Mouse (Mus musculus): ENCODE results near the gene Mymx. TPM values are rescaled to one million over a fixed set of nuclear protein-coding genes. Genes with fewer than 3 reads are reported as not detected.

The Mymx gene
- polyA plus RNA-seq, 1 experiment from 2014 or later = 0.49 TPM

- no peak overlapping the region for H3K4me3 ChIP-seq (ENCODE audit: low read length)
- H3K27ac ChIP-seq (ENCODE audit: low read length) = no peak overlapping the region
- no peaks in the 10 kb centered on the region for H3K9me3 ChIP-seq (replicated peaks; ENCODE audit: control insufficient read depth, low read length)
- H3K9ac ChIP-seq (ENCODE audit: low read length) = no peak overlapping the region
- ATAC-seq (replicated peaks; ENCODE audit: extremely low read depth, insufficient read depth, low FRiP score) = no peak
- 61% methylated on average over 4 of the region's 4 CpGs for WGBS
- no peak overlapping the region for H3K4me2 ChIP-seq (ENCODE audit: low read depth, low read length)
- H3K36me3 ChIP-seq (ENCODE audit: control insufficient read depth, insufficient read depth) = no peaks in the 10 kb centered on the region
- H3K4me1 ChIP-seq (ENCODE audit: control insufficient read depth, insufficient read depth, low read length) = peaks cover 10% of the 10 kb centered on the region
- H3K27me3 ChIP-seq (ENCODE audit: control insufficient read depth, insufficient read depth, low read length) = no peaks in the 10 kb centered on the region
These were observed 14.2 kb upstream of the Mymx start for GRCm38 (mm10) chr17:45616046-45616650.

- H3K27me3 ChIP-seq (ENCODE audit: control insufficient read depth, insufficient read depth, low read length) = no peaks in the 10 kb centered on the region
- no peak overlapping the region for H3K4me2 ChIP-seq (ENCODE audit: low read depth, low read length)
- H3K4me1 ChIP-seq (ENCODE audit: control insufficient read depth, insufficient read depth, low read length) = peaks cover 10% of the 10 kb centered on the region
- ATAC-seq (replicated peaks; ENCODE audit: extremely low read depth, insufficient read depth, low FRiP score) = no peak
- WGBS = 72% methylated on average over 7 of the region's 7 CpGs
- H3K36me3 ChIP-seq (ENCODE audit: control insufficient read depth, insufficient read depth) = no peaks in the 10 kb centered on the region
- no peak overlapping the region for H3K4me3 ChIP-seq (ENCODE audit: low read length)
- no peak overlapping the region for H3K9ac ChIP-seq (ENCODE audit: low read length)
- no peak overlapping the region for H3K27ac ChIP-seq (ENCODE audit: low read length)
- no peaks in the 10 kb centered on the region for H3K9me3 ChIP-seq (replicated peaks; ENCODE audit: control insufficient read depth, low read length)
These were observed 11.0 kb upstream of the Mymx start for GRCm38 (mm10) chr17:45612921-45613320.

GRCm38 (mm10) chr17:45612008-45612407, 10.1 kb upstream of the Mymx start:
- H3K4me2 ChIP-seq (ENCODE audit: low read depth, low read length) = no peak overlapping the region
- H3K4me1 ChIP-seq (ENCODE audit: control insufficient read depth, insufficient read depth, low read length) = peaks cover 10% of the 10 kb centered on the region
- peaks cover 3% of the 10 kb centered on the region; the same call in 1 of the 2 replicates for H3K9me3 ChIP-seq (replicated peaks; ENCODE audit: control insufficient read depth, low read length)
- H3K27ac ChIP-seq (ENCODE audit: low read length) = no peak overlapping the region
- H3K27me3 ChIP-seq (ENCODE audit: control insufficient read depth, insufficient read depth, low read length) = no peaks in the 10 kb centered on the region
- H3K9ac ChIP-seq (ENCODE audit: low read length) = no peak overlapping the region
- no peaks in the 10 kb centered on the region for H3K36me3 ChIP-seq (ENCODE audit: control insufficient read depth, insufficient read depth)
- ATAC-seq (replicated peaks; ENCODE audit: extremely low read depth, insufficient read depth, low FRiP score) = no peak
- H3K4me3 ChIP-seq (ENCODE audit: low read length) = no peak overlapping the region
- 66% methylated on average over 8 of the region's 8 CpGs for WGBS

- WGBS = 27% methylated on average over 5 of the region's 5 CpGs
- Histone ChIP-seq H3K27ac (ENCODE audit: low read length) (peak overlapping the region; percentile 77), H3K9me3 (replicated peaks; ENCODE audit: control insufficient read depth, low read length) (peaks cover 3% of the 10 kb centered on the region; the same call in 1 of the 2 replicates), H3K4me1 (ENCODE audit: control insufficient read depth, insufficient read depth, low read length) (peaks cover 10% of the 10 kb centered on the region), H3K9ac (ENCODE audit: low read length) (0 out of 2 replicates have a peak overlapping the region, but pooled peaks have one; percentile 5), H3K36me3 (ENCODE audit: control insufficient read depth, insufficient read depth) (no peaks in the 10 kb centered on the region), H3K4me3 (ENCODE audit: low read length) (no peak overlapping the region), H3K27me3 (ENCODE audit: control insufficient read depth, insufficient read depth, low read length) (no peaks in the 10 kb centered on the region), H3K4me2 (ENCODE audit: low read depth, low read length) (peak overlapping the region; percentile 32; the same call in 1 of the 2 replicates)
- peak; percentile 75 for ATAC-seq (replicated peaks; ENCODE audit: extremely low read depth, insufficient read depth, low FRiP score)
These were observed 8.4 kb upstream of the Mymx start for GRCm38 (mm10) chr17:45610144-45610866.

- no peak for ATAC-seq (replicated peaks; ENCODE audit: extremely low read depth, insufficient read depth, low FRiP score)
- Histone ChIP-seq H3K4me1 (ENCODE audit: control insufficient read depth, insufficient read depth, low read length) (peaks cover 10% of the 10 kb centered on the region), H3K27me3 (ENCODE audit: control insufficient read depth, insufficient read depth, low read length) (no peaks in the 10 kb centered on the region), H3K27ac (ENCODE audit: low read length) (no peak overlapping the region), H3K9ac (ENCODE audit: low read length) (no peak overlapping the region), H3K36me3 (ENCODE audit: control insufficient read depth, insufficient read depth) (no peaks in the 10 kb centered on the region), H3K9me3 (replicated peaks; ENCODE audit: control insufficient read depth, low read length) (peaks cover 3% of the 10 kb centered on the region; the same call in 1 of the 2 replicates), H3K4me2 (ENCODE audit: low read depth, low read length) (no peak overlapping the region), H3K4me3 (ENCODE audit: low read length) (no peak overlapping the region)
- 85% methylated on average over 4 of the region's 4 CpGs for WGBS
These were observed 6.5 kb upstream of the Mymx start for GRCm38 (mm10) chr17:45608396-45608795.

- Histone ChIP-seq H3K27me3 (ENCODE audit: control insufficient read depth, insufficient read depth, low read length) (no peaks in the 10 kb centered on the region), H3K9ac (ENCODE audit: low read length) (no peak overlapping the region), H3K4me2 (ENCODE audit: low read depth, low read length) (no peak overlapping the region), H3K4me3 (ENCODE audit: low read length) (no peak overlapping the region), H3K9me3 (replicated peaks; ENCODE audit: control insufficient read depth, low read length) (peaks cover 3% of the 10 kb centered on the region; the same call in 1 of the 2 replicates), H3K4me1 (ENCODE audit: control insufficient read depth, insufficient read depth, low read length) (peaks cover 10% of the 10 kb centered on the region), H3K27ac (ENCODE audit: low read length) (no peak overlapping the region), H3K36me3 (ENCODE audit: control insufficient read depth, insufficient read depth) (no peaks in the 10 kb centered on the region)
- no peak for ATAC-seq (replicated peaks; ENCODE audit: extremely low read depth, insufficient read depth, low FRiP score)
- WGBS = 76% methylated on average over 15 of the region's 15 CpGs
These were observed 5.3 kb upstream of the Mymx start for GRCm38 (mm10) chr17:45606992-45607879.

GRCm38 (mm10) chr17:45602984-45603383, 1.1 kb upstream of the Mymx start:
- no peak for ATAC-seq (replicated peaks; ENCODE audit: extremely low read depth, insufficient read depth, low FRiP score)
- H3K4me1 ChIP-seq (ENCODE audit: control insufficient read depth, insufficient read depth, low read length) = peaks cover 14% of the 10 kb centered on the region
- 83% methylated on average over 3 of the region's 3 CpGs for WGBS
- H3K9me3 ChIP-seq (replicated peaks; ENCODE audit: control insufficient read depth, low read length) = peaks cover 3% of the 10 kb centered on the region; the same call in 1 of the 2 replicates
- no peaks in the 10 kb centered on the region; the same call in 1 of the 2 replicates for H3K27me3 ChIP-seq (ENCODE audit: control insufficient read depth, insufficient read depth, low read length)
- no peak overlapping the region for H3K27ac ChIP-seq (ENCODE audit: low read length)
- H3K4me3 ChIP-seq (ENCODE audit: low read length) = no peak overlapping the region
- no peaks in the 10 kb centered on the region for H3K36me3 ChIP-seq (ENCODE audit: control insufficient read depth, insufficient read depth)
- H3K4me2 ChIP-seq (ENCODE audit: low read depth, low read length) = no peak overlapping the region
- no peak overlapping the region for H3K9ac ChIP-seq (ENCODE audit: low read length)

GRCm38 (mm10) chr17:45601325-45601724, 577 bp downstream of the Mymx start:
- Histone ChIP-seq H3K4me3 (ENCODE audit: low read length) (no peak overlapping the region), H3K27me3 (ENCODE audit: control insufficient read depth, insufficient read depth, low read length) (no peaks in the 10 kb centered on the region; the same call in 1 of the 2 replicates), H3K4me1 (ENCODE audit: control insufficient read depth, insufficient read depth, low read length) (peaks cover 23% of the 10 kb centered on the region), H3K4me2 (ENCODE audit: low read depth, low read length) (0 out of 2 replicates have a peak overlapping the region, but pooled peaks have one; percentile 7), H3K27ac (ENCODE audit: low read length) (no peak overlapping the region), H3K9me3 (replicated peaks; ENCODE audit: control insufficient read depth, low read length) (no peaks in the 10 kb centered on the region), H3K9ac (ENCODE audit: low read length) (peak overlapping the region; percentile 26; the same call in 1 of the 2 replicates), H3K36me3 (ENCODE audit: control insufficient read depth, insufficient read depth) (no peaks in the 10 kb centered on the region)
- no peak for ATAC-seq (replicated peaks; ENCODE audit: extremely low read depth, insufficient read depth, low FRiP score)
- WGBS = 24% methylated on average over 22 of the region's 22 CpGs

Data from heart, embryonic 16.5 days (tissue).